Mouse (Mus musculus) lung, embryonic 16.5 days (tissue): ENCODE measurements around the gene Gm5294. TPM values are rescaled to one million over a fixed set of nuclear protein-coding genes. Genes with fewer than 3 reads are reported as not detected.

Experiments
- ATAC-seq: fragments of 200-750 bp; cut with Nextera tagmentation; 2 replicates; pipeline ENCODE4 v1.8.0; 2017; ENCODE audit warnings: low read depth, mild to moderate bottlenecking, moderate library complexity
- H3K27ac ChIP-seq: fragments of 300-500 bp; sonication (generic); 2 replicates; pipeline ENCODE4 v1.5.1; 2014; ENCODE audit warnings: mild to moderate bottlenecking, control low read depth, low read length
- H3K27me3 ChIP-seq: fragments of 300-500 bp; sonication (generic); 2 replicates; pipeline ENCODE4 v1.6.1; 2014; ENCODE audit warnings: low read depth, low read length, mixed read lengths; ENCODE audit not compliant: control insufficient read depth, insufficient read depth
- H3K36me3 ChIP-seq: fragments of 300-500 bp; sonication (generic); 2 replicates; pipeline ENCODE4 v1.6.1; 2014; ENCODE audit warnings: low read length; ENCODE audit not compliant: control insufficient read depth, insufficient read depth
- H3K4me1 ChIP-seq: fragments of 300-500 bp; sonication (generic); replicated peaks from 2 replicates; pipeline ENCODE4 v1.6.1; 2014; ENCODE audit warnings: low read length, mixed read lengths; ENCODE audit not compliant: control insufficient read depth, insufficient read depth
- H3K4me2 ChIP-seq: fragments of 300-500 bp; sonication (generic); 2 replicates; pipeline ENCODE4 v1.6.1; 2014; ENCODE audit warnings: low read depth, low read length, control low read depth
- H3K4me3 ChIP-seq: fragments of 300-500 bp; sonication (generic); 2 replicates; pipeline ENCODE4 v1.5.1; 2014; ENCODE audit warnings: mild to moderate bottlenecking, low read length, control low read depth
- H3K9ac ChIP-seq: fragments of 300-500 bp; sonication (generic); 2 replicates; pipeline ENCODE4 v1.6.1; 2014; ENCODE audit warnings: low read length, control low read depth
- H3K9me3 ChIP-seq: fragments of 300-500 bp; sonication (generic); 2 replicates; pipeline ENCODE4 v1.6.1; 2016; ENCODE audit warnings: low read length; ENCODE audit not compliant: control insufficient read depth
- WGBS: fragments of 180-500 bp; shearing (Covaris S2); extraction: QIAGEN DNeasy Blood & Tissue Kit; methylation state at CpG from one replicate; pipeline ENCODE4 v1.1.7; 2014; 5-methylcytosine and 5-hydroxymethylcytosine counted together
- polyA plus RNA-seq: library from polyadenylated mRNA; unstranded; fragments of >200 nt; fragmentation: Nextera tagmentation; extraction: Ambion mirVana; gene quantifications from 2 replicates; pipeline ENCODE4 v1.2.1, GENCODE M21; 2015

Gene Gm5294
- polyA plus RNA-seq, 1 experiment from 2014 or later: not detected

DNA sequence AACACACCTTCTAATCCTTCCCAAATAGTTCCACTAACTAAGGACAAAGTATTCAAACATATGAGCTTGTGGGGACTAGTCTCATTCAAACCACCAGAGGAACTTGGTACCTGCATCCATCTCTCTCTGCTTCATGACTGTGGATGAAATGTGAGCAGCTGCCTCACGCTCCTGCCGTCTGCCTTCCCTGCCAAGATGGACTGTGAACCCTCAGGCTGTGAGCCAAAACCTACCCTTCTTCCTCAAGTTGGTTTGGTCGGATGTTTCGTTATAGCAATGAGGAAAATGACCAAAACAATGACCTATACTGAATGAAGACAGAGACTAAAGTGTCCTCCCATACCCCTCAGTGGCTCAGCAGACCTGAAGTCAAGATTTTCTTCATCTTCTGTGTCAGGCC is 21.1 kb downstream of the Gm5294 start:
- no peak overlapping the region for H3K4me2 ChIP-seq
- H3K36me3 ChIP-seq: no peaks in the 10 kb centered on the region
- H3K4me1 ChIP-seq: peaks cover 5% of the 10 kb centered on the region
- WGBS: 89% methylated on average over 4 of the region's 4 CpGs
- H3K27ac ChIP-seq: no peak overlapping the region
- no peaks in the 10 kb centered on the region for H3K27me3 ChIP-seq
- H3K9ac ChIP-seq: no peak overlapping the region
- H3K9me3 ChIP-seq: no peaks in the 10 kb centered on the region; the same call in 1 of the 2 replicates
- no peak for ATAC-seq
- H3K4me3 ChIP-seq: no peak overlapping the region

- H3K9me3 ChIP-seq: no peaks in the 10 kb centered on the region; the same call in 1 of the 2 replicates
- no peaks in the 10 kb centered on the region for H3K36me3 ChIP-seq
- H3K4me3 ChIP-seq: no peak overlapping the region
- no peak overlapping the region for H3K4me2 ChIP-seq
- 51% methylated on average over 9 of the region's 9 CpGs for WGBS
- 0 out of 2 replicates have a peak, but pooled peaks have one; percentile 39 for ATAC-seq
- H3K27ac ChIP-seq: no peak overlapping the region
- H3K4me1 ChIP-seq: peaks cover 5% of the 10 kb centered on the region
- no peaks in the 10 kb centered on the region for H3K27me3 ChIP-seq
- no peak overlapping the region for H3K9ac ChIP-seq
These were observed 23.4 kb downstream of the Gm5294 start for GRCm38 (mm10) chr5:138843168-138843824.

- Histone ChIP-seq H3K9me3 (no peaks in the 10 kb centered on the region), H3K27me3 (no peaks in the 10 kb centered on the region), H3K4me2 (no peak overlapping the region), H3K4me3 (no peak overlapping the region), H3K4me1 (peaks cover 8% of the 10 kb centered on the region), H3K27ac (no peak overlapping the region), H3K9ac (no peak overlapping the region), H3K36me3 (no peaks in the 10 kb centered on the region)
- no peak for ATAC-seq
- WGBS: 41% methylated on average over 4 of the region's 4 CpGs
These were observed 26.6 kb downstream of the Gm5294 start for GRCm38 (mm10) chr5:138846506-138846905.

GRCm38 (mm10) chr5:138848102-138848501 is 28.2 kb downstream of the Gm5294 start:
- Histone ChIP-seq H3K4me3 (no peak overlapping the region), H3K9me3 (no peaks in the 10 kb centered on the region; the same call in 1 of the 2 replicates), H3K4me2 (no peak overlapping the region), H3K27ac (no peak overlapping the region), H3K4me1 (peaks cover 6% of the 10 kb centered on the region), H3K27me3 (no peaks in the 10 kb centered on the region), H3K9ac (no peak overlapping the region), H3K36me3 (no peaks in the 10 kb centered on the region)
- WGBS: 5% methylated on average over 7 of the region's 7 CpGs
- peak; percentile 73 for ATAC-seq

DNA sequence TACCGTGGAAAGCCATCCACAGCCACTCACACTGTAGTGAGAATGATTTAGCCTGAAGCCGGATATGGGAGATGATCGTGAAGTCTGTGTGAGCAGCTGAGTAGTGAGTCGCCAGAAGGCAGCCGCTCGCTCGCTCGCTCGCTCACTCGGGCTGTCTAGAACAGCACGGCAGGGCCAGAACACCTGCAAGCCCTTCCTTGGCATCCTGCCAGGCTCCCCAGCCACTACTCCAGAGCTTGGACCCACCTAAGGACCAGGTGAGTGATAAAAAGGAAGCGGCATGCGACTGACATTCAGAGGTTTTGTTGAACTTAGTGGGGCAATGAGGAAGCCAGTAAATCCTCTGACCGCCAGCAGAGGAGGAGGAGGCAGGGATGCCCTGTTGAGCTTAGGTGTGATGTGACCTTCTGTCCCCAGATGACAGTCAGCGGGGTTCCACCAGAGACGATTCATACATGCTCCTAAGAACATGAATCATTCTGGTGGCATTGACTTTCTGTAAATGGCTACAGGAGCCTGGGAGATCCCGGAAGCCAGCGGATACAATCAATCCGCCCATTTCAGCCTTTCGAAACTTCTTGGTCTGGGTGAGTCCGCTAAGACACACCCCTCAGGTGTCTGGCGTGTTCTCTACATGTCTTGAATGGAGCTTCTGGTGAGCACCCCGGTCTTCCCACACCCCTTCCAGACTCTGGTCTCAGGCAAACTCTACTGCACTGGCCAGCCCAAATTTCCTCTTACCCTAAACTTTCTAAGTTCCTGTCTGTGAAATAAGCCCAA is 30.0 kb downstream of the Gm5294 start:
- Histone ChIP-seq H3K4me3 (no peak overlapping the region), H3K4me1 (peaks cover 3% of the 10 kb centered on the region; the same call in 1 of the 2 replicates), H3K9me3 (no peaks in the 10 kb centered on the region; the same call in 1 of the 2 replicates), H3K36me3 (no peaks in the 10 kb centered on the region), H3K27me3 (no peaks in the 10 kb centered on the region), H3K4me2 (no peak overlapping the region), H3K9ac (no peak overlapping the region), H3K27ac (no peak overlapping the region)
- WGBS: 54% methylated on average over 23 of the region's 23 CpGs
- peak; percentile 34; the same call in 1 of the 2 replicates for ATAC-seq

DNA sequence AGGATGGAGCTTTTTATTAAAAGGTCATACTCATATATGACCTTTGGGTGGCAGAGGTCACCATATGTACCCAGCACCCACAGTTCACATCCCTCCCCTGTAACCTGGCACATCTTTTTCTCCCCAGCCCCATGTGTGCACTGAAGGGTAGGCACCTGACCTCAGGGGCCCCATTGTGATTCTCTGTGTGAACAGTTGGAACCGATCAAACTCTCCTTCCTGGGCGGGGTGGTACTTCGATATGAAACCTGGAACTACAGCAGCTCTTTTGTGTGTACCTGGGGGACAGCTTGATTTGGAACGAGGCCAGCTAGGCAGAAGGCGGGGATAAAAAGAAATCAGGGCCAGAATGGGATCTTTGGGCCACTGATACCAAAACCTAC is 30.6 kb downstream of the Gm5294 start:
- Histone ChIP-seq H3K9ac (no peak overlapping the region), H3K4me3 (no peak overlapping the region), H3K27ac (no peak overlapping the region), H3K9me3 (no peaks in the 10 kb centered on the region; the same call in 1 of the 2 replicates), H3K4me1 (peaks cover 3% of the 10 kb centered on the region; the same call in 1 of the 2 replicates), H3K36me3 (no peaks in the 10 kb centered on the region), H3K4me2 (no peak overlapping the region), H3K27me3 (no peaks in the 10 kb centered on the region)
- WGBS: 67% methylated on average over 5 of the region's 5 CpGs
- no peak for ATAC-seq

DNA sequence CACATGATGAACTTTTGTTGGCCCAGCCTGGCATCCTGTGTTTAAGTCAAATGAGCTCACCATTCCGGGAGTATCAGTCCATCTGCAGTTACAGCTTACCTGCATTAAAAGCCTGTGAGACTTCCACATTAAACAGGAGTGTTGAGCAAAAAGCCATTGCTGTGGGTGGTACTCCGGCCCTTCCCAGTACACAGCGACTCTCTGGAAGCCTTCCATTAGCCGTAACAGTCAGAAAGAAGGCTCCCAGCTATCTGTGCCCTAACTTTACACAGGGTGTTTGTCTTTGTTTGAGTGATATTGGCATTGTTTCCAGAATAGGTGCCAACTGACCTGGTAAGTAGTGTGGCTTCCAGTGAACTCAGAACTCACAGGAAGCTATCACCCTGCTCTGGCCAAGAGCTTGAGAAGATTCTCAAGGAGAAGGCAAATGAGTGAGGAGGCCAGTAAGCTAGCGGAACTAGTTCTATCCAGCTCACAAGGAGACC is 31.5 kb downstream of the Gm5294 start:
- no peak overlapping the region for H3K9ac ChIP-seq
- no peaks in the 10 kb centered on the region for H3K27me3 ChIP-seq
- ATAC-seq: no peak
- H3K4me2 ChIP-seq: no peak overlapping the region
- no peaks in the 10 kb centered on the region for H3K36me3 ChIP-seq
- no peaks in the 10 kb centered on the region; the same call in 1 of the 2 replicates for H3K9me3 ChIP-seq
- H3K4me3 ChIP-seq: no peak overlapping the region
- no peak overlapping the region for H3K27ac ChIP-seq
- peaks cover 3% of the 10 kb centered on the region; the same call in 1 of the 2 replicates for H3K4me1 ChIP-seq
- WGBS: 86% methylated on average over 5 of the region's 5 CpGs

- Histone ChIP-seq H3K9ac (no peak overlapping the region), H3K9me3 (no peaks in the 10 kb centered on the region; the same call in 1 of the 2 replicates), H3K27ac (no peak overlapping the region), H3K4me1 (peaks cover 3% of the 10 kb centered on the region; the same call in 1 of the 2 replicates), H3K4me2 (no peak overlapping the region), H3K27me3 (no peaks in the 10 kb centered on the region), H3K4me3 (no peak overlapping the region), H3K36me3 (no peaks in the 10 kb centered on the region)
- no peak for ATAC-seq
- 59% methylated on average over 4 of the region's 4 CpGs for whole genome bisulfite sequencing
These were observed 32.3 kb downstream of the Gm5294 start for GRCm38 (mm10) chr5:138852151-138852550.

DNA sequence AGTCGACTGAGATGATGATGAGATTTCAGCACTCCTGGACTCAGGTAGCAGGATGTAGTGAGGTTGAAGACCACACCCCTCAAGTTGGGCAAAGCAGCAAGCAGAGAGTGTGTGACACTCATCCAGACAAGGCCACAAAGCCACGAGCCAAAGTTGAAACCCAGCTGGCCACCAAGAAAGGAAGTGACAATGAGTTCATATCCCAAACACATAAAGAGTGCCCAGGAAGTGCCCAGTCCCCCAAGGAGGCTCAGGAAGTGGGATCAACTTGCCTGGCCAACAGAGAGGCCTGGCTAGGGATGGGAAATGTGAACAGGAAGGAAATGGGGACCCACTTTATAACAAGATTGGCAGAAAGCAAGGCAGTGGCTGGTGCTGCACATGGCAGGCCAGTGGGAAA is 33.5 kb downstream of the Gm5294 start:
- Histone ChIP-seq H3K4me2 (no peak overlapping the region), H3K36me3 (no peaks in the 10 kb centered on the region), H3K4me3 (no peak overlapping the region), H3K4me1 (peaks cover 10% of the 10 kb centered on the region), H3K9me3 (no peaks in the 10 kb centered on the region; the same call in 1 of the 2 replicates), H3K9ac (no peak overlapping the region), H3K27ac (no peak overlapping the region), H3K27me3 (no peaks in the 10 kb centered on the region)
- WGBS: 63% methylated on average over 2 of the region's 2 CpGs
- no peak for ATAC-seq
